Mouse (Mus musculus) liver, postnatal 0 days (tissue): Measurements from ENCODE around the gene Pde4c.

Experiments used
- CTCF ChIP-seq: sonication (generic); IDR thresholded peaks from 2 replicates; pipeline ENCODE4 v1.5.1; 2016; ENCODE audit warnings: antibody characterized with exemption, low read depth
- EP300 ChIP-seq: IDR thresholded peaks from 2 replicates; pipeline ENCODE4 v1.6.1; 2016; ENCODE audit warnings: antibody characterized with exemption, low read depth, mild to moderate bottlenecking

DNA sequence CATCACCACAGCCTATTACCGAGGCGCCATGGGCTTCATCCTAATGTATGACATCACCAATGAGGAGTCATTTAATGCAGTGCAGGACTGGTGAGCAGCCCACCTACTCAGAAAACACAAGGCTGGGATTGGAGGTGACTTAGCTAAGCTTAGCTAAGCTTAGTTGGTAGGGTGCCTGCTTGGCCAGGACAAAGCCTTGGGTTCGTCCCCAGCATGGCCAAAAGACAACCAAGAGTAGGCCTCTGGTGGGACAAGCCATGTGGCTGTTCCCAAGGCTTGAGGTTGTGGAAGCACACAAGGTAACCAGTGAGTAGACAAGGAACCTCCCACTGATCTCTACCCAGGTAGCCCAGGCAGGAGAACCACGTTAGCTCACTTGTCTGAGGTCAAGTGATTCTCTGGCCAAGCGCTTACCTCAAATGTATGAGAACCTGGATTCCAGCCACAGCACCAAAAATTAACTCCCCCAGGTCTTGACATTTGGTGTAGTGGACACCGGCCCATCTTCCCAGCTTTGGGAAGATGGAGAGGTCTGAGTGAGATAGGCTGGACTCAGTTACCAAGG lies 33.0 kb downstream of the Pde4c start:
- TF ChIP-seq CTCF: no peak
- no peak for TF ChIP-seq EP300
